Mouse (Mus musculus): Measurements from ENCODE around the gene Anp32e. TPM values are rescaled to one million over a fixed set of nuclear protein-coding genes. Genes with fewer than 3 reads are reported as not detected.
A peak's percentile ranks its signal among the peaks of the same experiment; 100 is the strongest.

The Anp32e gene
- polyA plus RNA-seq, 1 experiment from 2014 or later: 78.3 TPM

GRCm38 (mm10) chr3:95931471-95931870, 2.4 kb downstream of the Anp32e start:
- no peak for ATAC-seq (ENCODE audit: low FRiP score, low TSS enrichment)
- WGBS: 94% methylated on average over 1 of the region's 1 CpGs
- H3K9ac ChIP-seq (ENCODE audit: low read depth, low read length): 0 out of 2 replicates have a peak overlapping the region, but pooled peaks have one; percentile 99
- H3K4me3 ChIP-seq (ENCODE audit: low read length): no peak overlapping the region
- H3K27ac ChIP-seq (ENCODE audit: low read depth, low read length): no peak overlapping the region
- H3K27me3 ChIP-seq (ENCODE audit: control insufficient read depth, insufficient read depth, low read length): no peaks in the 10 kb centered on the region
- no peaks in the 10 kb centered on the region for H3K9me3 ChIP-seq (ENCODE audit: control insufficient read depth, low read length)
- 0 out of 2 replicates have a peak, but pooled peaks cover 7% of the 10 kb centered on the region for H3K4me1 ChIP-seq (ENCODE audit: control insufficient read depth, insufficient read depth, low read length)
- 0 out of 2 replicates have a peak overlapping the region, but pooled peaks have one; percentile 5 for H3K4me2 ChIP-seq (replicated peaks; ENCODE audit: low read depth, low read length)
- peaks cover 23% of the 10 kb centered on the region for H3K36me3 ChIP-seq (ENCODE audit: control insufficient read depth, insufficient read depth, low read length)

GRCm38 (mm10) chr3:95932157-95932556, 3.1 kb downstream of the Anp32e start:
- peaks cover 29% of the 10 kb centered on the region for H3K36me3 ChIP-seq (ENCODE audit: control insufficient read depth, insufficient read depth, low read length)

GRCm38 (mm10) chr3:95932566-95932965, 3.5 kb downstream of the Anp32e start:
- H3K4me3 ChIP-seq (ENCODE audit: low read length): no peak overlapping the region
- H3K27ac ChIP-seq (ENCODE audit: low read depth, low read length): no peak overlapping the region
- WGBS: 88% methylated on average over 7 of the region's 7 CpGs
- H3K4me2 ChIP-seq (replicated peaks; ENCODE audit: low read depth, low read length): no peak overlapping the region; the same call in 1 of the 2 replicates
- H3K4me1 ChIP-seq (ENCODE audit: control insufficient read depth, insufficient read depth, low read length): 0 out of 2 replicates have a peak, but pooled peaks cover 7% of the 10 kb centered on the region
- peaks cover 33% of the 10 kb centered on the region for H3K36me3 ChIP-seq (ENCODE audit: control insufficient read depth, insufficient read depth, low read length)
- ATAC-seq (ENCODE audit: low FRiP score, low TSS enrichment): no peak
- H3K9ac ChIP-seq (ENCODE audit: low read depth, low read length): no peak overlapping the region
- H3K9me3 ChIP-seq (ENCODE audit: control insufficient read depth, low read length): no peaks in the 10 kb centered on the region
- no peaks in the 10 kb centered on the region for H3K27me3 ChIP-seq (ENCODE audit: control insufficient read depth, insufficient read depth, low read length)

More at GRCm38 (mm10) chr3:95932157-95932556, 3.1 kb downstream of the Anp32e start:
- ATAC-seq (ENCODE audit: low FRiP score, low TSS enrichment): no peak
- Histone ChIP-seq H3K9me3 (ENCODE audit: control insufficient read depth, low read length) (no peaks in the 10 kb centered on the region), H3K4me2 (replicated peaks; ENCODE audit: low read depth, low read length) (no peak overlapping the region; the same call in 1 of the 2 replicates), H3K9ac (ENCODE audit: low read depth, low read length) (no peak overlapping the region), H3K27ac (ENCODE audit: low read depth, low read length) (no peak overlapping the region), H3K4me3 (ENCODE audit: low read length) (no peak overlapping the region), H3K27me3 (ENCODE audit: control insufficient read depth, insufficient read depth, low read length) (no peaks in the 10 kb centered on the region), H3K4me1 (ENCODE audit: control insufficient read depth, insufficient read depth, low read length) (0 out of 2 replicates have a peak, but pooled peaks cover 7% of the 10 kb centered on the region)
- 65% methylated on average over 1 of the region's 1 CpGs for WGBS

GRCm38 (mm10) chr3:95933111-95933750, 4.2 kb downstream of the Anp32e start:
- no peak for ATAC-seq (ENCODE audit: low FRiP score, low TSS enrichment)
- Histone ChIP-seq H3K4me1 (ENCODE audit: control insufficient read depth, insufficient read depth, low read length) (0 out of 2 replicates have a peak, but pooled peaks cover 7% of the 10 kb centered on the region), H3K4me2 (replicated peaks; ENCODE audit: low read depth, low read length) (no peak overlapping the region), H3K9ac (ENCODE audit: low read depth, low read length) (no peak overlapping the region), H3K36me3 (ENCODE audit: control insufficient read depth, insufficient read depth, low read length) (peaks cover 39% of the 10 kb centered on the region), H3K27ac (ENCODE audit: low read depth, low read length) (no peak overlapping the region), H3K4me3 (ENCODE audit: low read length) (no peak overlapping the region), H3K27me3 (ENCODE audit: control insufficient read depth, insufficient read depth, low read length) (no peaks in the 10 kb centered on the region), H3K9me3 (ENCODE audit: control insufficient read depth, low read length) (no peaks in the 10 kb centered on the region)
- 95% methylated on average over 7 of the region's 7 CpGs for WGBS

GRCm38 (mm10) chr3:95934448-95934847, 5.4 kb downstream of the Anp32e start:
- no peaks in the 10 kb centered on the region for H3K9me3 ChIP-seq (ENCODE audit: control insufficient read depth, low read length)
- 0 out of 2 replicates have a peak, but pooled peaks cover 7% of the 10 kb centered on the region for H3K4me1 ChIP-seq (ENCODE audit: control insufficient read depth, insufficient read depth, low read length)
- H3K27ac ChIP-seq (ENCODE audit: low read depth, low read length): no peak overlapping the region
- H3K9ac ChIP-seq (ENCODE audit: low read depth, low read length): no peak overlapping the region
- H3K36me3 ChIP-seq (ENCODE audit: control insufficient read depth, insufficient read depth, low read length): peaks cover 52% of the 10 kb centered on the region
- no peak overlapping the region for H3K4me2 ChIP-seq (replicated peaks; ENCODE audit: low read depth, low read length)
- 97% methylated on average over 1 of the region's 1 CpGs for WGBS
- ATAC-seq (ENCODE audit: low FRiP score, low TSS enrichment): no peak
- H3K27me3 ChIP-seq (ENCODE audit: control insufficient read depth, insufficient read depth, low read length): no peaks in the 10 kb centered on the region
- H3K4me3 ChIP-seq (ENCODE audit: low read length): no peak overlapping the region

- no peak overlapping the region for H3K27ac ChIP-seq (ENCODE audit: low read depth, low read length)
These were observed 9.2 kb downstream of the Anp32e start for GRCm38 (mm10) chr3:95938217-95938616.

GRCm38 (mm10) chr3:95938835-95939234, 9.8 kb downstream of the Anp32e start:
- 93% methylated on average over 15 of the region's 15 CpGs for WGBS
- no peak overlapping the region for H3K27ac ChIP-seq (ENCODE audit: low read depth, low read length)
- H3K27me3 ChIP-seq (ENCODE audit: control insufficient read depth, insufficient read depth, low read length): no peaks in the 10 kb centered on the region
- no peak overlapping the region for H3K4me2 ChIP-seq (replicated peaks; ENCODE audit: low read depth, low read length)
- no peak overlapping the region for H3K4me3 ChIP-seq (ENCODE audit: low read length)
- no peaks in the 10 kb centered on the region for H3K9me3 ChIP-seq (ENCODE audit: control insufficient read depth, low read length)
- no peaks in the 10 kb centered on the region for H3K4me1 ChIP-seq (ENCODE audit: control insufficient read depth, insufficient read depth, low read length)
- H3K36me3 ChIP-seq (ENCODE audit: control insufficient read depth, insufficient read depth, low read length): peaks cover 86% of the 10 kb centered on the region
- no peak overlapping the region for H3K9ac ChIP-seq (ENCODE audit: low read depth, low read length)
- ATAC-seq (ENCODE audit: low FRiP score, low TSS enrichment): no peak

More at GRCm38 (mm10) chr3:95938217-95938616, 9.2 kb downstream of the Anp32e start:
- no peaks in the 10 kb centered on the region for H3K27me3 ChIP-seq (ENCODE audit: control insufficient read depth, insufficient read depth, low read length)
- H3K9me3 ChIP-seq (ENCODE audit: control insufficient read depth, low read length): no peaks in the 10 kb centered on the region
- ATAC-seq (ENCODE audit: low FRiP score, low TSS enrichment): no peak
- H3K4me3 ChIP-seq (ENCODE audit: low read length): no peak overlapping the region
- H3K4me2 ChIP-seq (replicated peaks; ENCODE audit: low read depth, low read length): no peak overlapping the region
- H3K36me3 ChIP-seq (ENCODE audit: control insufficient read depth, insufficient read depth, low read length): peaks cover 88% of the 10 kb centered on the region
- no peak overlapping the region for H3K9ac ChIP-seq (ENCODE audit: low read depth, low read length)
- no peaks in the 10 kb centered on the region for H3K4me1 ChIP-seq (ENCODE audit: control insufficient read depth, insufficient read depth, low read length)
- WGBS: 96% methylated on average over 8 of the region's 8 CpGs

- Histone ChIP-seq H3K36me3 (ENCODE audit: control insufficient read depth, insufficient read depth, low read length) (peaks cover 83% of the 10 kb centered on the region), H3K27ac (ENCODE audit: low read depth, low read length) (no peak overlapping the region), H3K4me2 (replicated peaks; ENCODE audit: low read depth, low read length) (no peak overlapping the region), H3K9ac (ENCODE audit: low read depth, low read length) (no peak overlapping the region), H3K27me3 (ENCODE audit: control insufficient read depth, insufficient read depth, low read length) (no peaks in the 10 kb centered on the region), H3K4me3 (ENCODE audit: low read length) (no peak overlapping the region), H3K9me3 (ENCODE audit: control insufficient read depth, low read length) (no peaks in the 10 kb centered on the region), H3K4me1 (ENCODE audit: control insufficient read depth, insufficient read depth, low read length) (no peaks in the 10 kb centered on the region)
- WGBS: 81% methylated on average over 6 of the region's 6 CpGs
- ATAC-seq (ENCODE audit: low FRiP score, low TSS enrichment): peak; percentile 68; the same call in 1 of the 2 replicates
These were observed 13.7 kb downstream of the Anp32e start for GRCm38 (mm10) chr3:95942749-95943148.

- no peak overlapping the region for H3K9ac ChIP-seq (ENCODE audit: low read depth, low read length)
- peaks cover 79% of the 10 kb centered on the region for H3K36me3 ChIP-seq (ENCODE audit: control insufficient read depth, insufficient read depth, low read length)
- 93% methylated on average over 7 of the region's 7 CpGs for WGBS
- no peaks in the 10 kb centered on the region for H3K27me3 ChIP-seq (ENCODE audit: control insufficient read depth, insufficient read depth, low read length)
- H3K9me3 ChIP-seq (ENCODE audit: control insufficient read depth, low read length): no peaks in the 10 kb centered on the region
- ATAC-seq (ENCODE audit: low FRiP score, low TSS enrichment): no peak
- H3K4me2 ChIP-seq (replicated peaks; ENCODE audit: low read depth, low read length): no peak overlapping the region
- no peaks in the 10 kb centered on the region for H3K4me1 ChIP-seq (ENCODE audit: control insufficient read depth, insufficient read depth, low read length)
- no peak overlapping the region for H3K27ac ChIP-seq (ENCODE audit: low read depth, low read length)
- no peak overlapping the region for H3K4me3 ChIP-seq (ENCODE audit: low read length)
These were observed 14.2 kb downstream of the Anp32e start for GRCm38 (mm10) chr3:95943226-95943625.
